Mouse (Mus musculus) CH12.LX (cell line): ENCODE data around the gene C5ar1. TPM values are rescaled to one million over a fixed set of nuclear protein-coding genes. Genes with fewer than 3 reads are reported as not detected.

ENCODE experiments used
- DNase-seq: peaks from one replicate; pipeline ENCODE4 v3.0.0-alpha.2; 2013; ENCODE audit errors: extremely low read depth
- H3K27ac ChIP-seq: 2 replicates; pipeline ENCODE4 v1.5.1; 2012; ENCODE audit warnings: low read depth, mild to moderate bottlenecking, control low read depth, moderate library complexity; ENCODE audit not compliant: insufficient read depth
- H3K27me3 ChIP-seq: replicated peaks from 2 replicates; pipeline ENCODE3; 2012; ENCODE audit warnings: inconsistent platforms
- H3K36me3 ChIP-seq, 2 experiments: replicated peaks in 1 of 2; 2 replicates each; pipeline versions ENCODE3 to v1.6.1; 2012; ENCODE audit warnings: inconsistent platforms in 1 of 2, low read length in 1 of 2, mild to moderate bottlenecking in 1 of 2, mixed read lengths in 1 of 2, moderate library complexity in 1 of 2; ENCODE audit not compliant: control insufficient read depth in 1 of 2, insufficient read depth in 1 of 2
- H3K4me1 ChIP-seq, 2 experiments: 2 replicates each; pipeline ENCODE4 v1.6.1; 2012; ENCODE audit warnings: inconsistent platforms in 1 of 2, moderate library complexity in 1 of 2; ENCODE audit not compliant: insufficient read depth in 2 of 2, control insufficient read depth in 1 of 2
- H3K4me2 ChIP-seq: 2 replicates; pipeline ENCODE4 v1.6.1; 2012; ENCODE audit warnings: low read depth, mild to moderate bottlenecking, control low read depth; ENCODE audit not compliant: poor library complexity, insufficient read depth, severe bottlenecking
- H3K4me3 ChIP-seq, 3 experiments: fragments of 150-350 bp in 1 of 3; sonication (generic) in 1 of 3; replicated peaks in 1 of 3; 2 replicates each; pipeline versions ENCODE3 to v1.5.1; 2011 to 2012; ENCODE audit warnings: low read depth in 2 of 3, low read length in 2 of 3, mild to moderate bottlenecking in 2 of 3, moderate library complexity in 2 of 3, control low read depth in 1 of 3, improper control_type of control experiment in 1 of 3, inconsistent platforms in 1 of 3, mixed read lengths in 1 of 3; ENCODE audit not compliant: poor library complexity in 1 of 3
- H3K79me2 ChIP-seq: replicated peaks from 2 replicates; pipeline ENCODE4 v1.6.1; 2012; ENCODE audit warnings: mild to moderate bottlenecking, moderate library complexity; ENCODE audit not compliant: control insufficient read depth, poor library complexity, insufficient read depth, severe bottlenecking; ENCODE audit errors: extremely low read depth
- H3K9ac ChIP-seq: 2 replicates; pipeline ENCODE4 v1.6.1; 2012; ENCODE audit warnings: low read depth, mild to moderate bottlenecking, control low read depth, moderate library complexity; ENCODE audit not compliant: insufficient read depth
- H3K9me3 ChIP-seq: replicated peaks from 2 replicates; pipeline ENCODE3; 2012; ENCODE audit warnings: low read length, inconsistent platforms, mixed read lengths
- BHLHE40 ChIP-seq: IDR thresholded peaks from 2 replicates; pipeline ENCODE4 v1.6.1; 2011; ENCODE audit warnings: mild to moderate bottlenecking, low read depth, low read length, improper control_type of control experiment
- CHD1 ChIP-seq: IDR thresholded peaks from 2 replicates; pipeline ENCODE4 v1.6.1; 2012; ENCODE audit warnings: low read depth, low read length, improper control_type of control experiment, inconsistent platforms
- CHD2 ChIP-seq: IDR thresholded peaks from 2 replicates; pipeline ENCODE4 v1.6.1; 2011; ENCODE audit warnings: low read length, improper control_type of control experiment
- CTCF ChIP-seq, 2 experiments: IDR thresholded peaks in 1 of 2; conservative IDR thresholded peaks in 1 of 2; 2 replicates each; pipeline ENCODE4 v1.5.1; 2011 to 2012; ENCODE audit warnings: low read depth in 2 of 2, low read length in 2 of 2, improper control_type of control experiment in 1 of 2, inconsistent platforms in 1 of 2, mild to moderate bottlenecking in 1 of 2, moderate library complexity in 1 of 2
- E2F4 ChIP-seq: IDR thresholded peaks from 2 replicates; pipeline ENCODE4 v1.6.1; 2011; ENCODE audit warnings: low read depth, low read length, improper control_type of control experiment; ENCODE audit not compliant: insufficient replicate concordance
- EP300 ChIP-seq: IDR thresholded peaks from 2 replicates; pipeline ENCODE4 v1.6.1; 2011; ENCODE audit warnings: low read length, improper control_type of control experiment
- ETS1 ChIP-seq: conservative IDR thresholded peaks from 2 replicates; pipeline ENCODE4 v1.6.1; 2012; ENCODE audit warnings: low read depth, mild to moderate bottlenecking, inconsistent platforms, low read length, improper control_type of control experiment, moderate library complexity
- JUND ChIP-seq: conservative IDR thresholded peaks from 2 replicates; pipeline ENCODE4 v1.6.1; 2011; ENCODE audit warnings: low read depth, low read length, improper control_type of control experiment
- MAFK ChIP-seq: IDR thresholded peaks from 2 replicates; pipeline ENCODE4 v1.6.1; 2011; ENCODE audit warnings: low read length, improper control_type of control experiment; ENCODE audit not compliant: insufficient replicate concordance
- MAX ChIP-seq: IDR thresholded peaks from 2 replicates; pipeline ENCODE4 v1.6.1; 2011; ENCODE audit warnings: low read length, improper control_type of control experiment
- POLR2A ChIP-seq: IDR thresholded peaks from 2 replicates; pipeline ENCODE4 v1.6.1; 2011; ENCODE audit warnings: low read depth, mild to moderate bottlenecking, improper control_type of control experiment, low read length
- RAD21 ChIP-seq: IDR thresholded peaks from 2 replicates; pipeline ENCODE4 v1.6.1; 2011; ENCODE audit warnings: low read depth, mild to moderate bottlenecking, low read length, improper control_type of control experiment, moderate library complexity
- SIN3A ChIP-seq: IDR thresholded peaks from 2 replicates; pipeline ENCODE4 v1.6.1; 2012; ENCODE audit warnings: low read length, improper control_type of control experiment, inconsistent platforms
- ZKSCAN1 ChIP-seq: IDR thresholded peaks from 2 replicates; pipeline ENCODE4 v1.6.1; 2012; ENCODE audit warnings: low read depth, inconsistent platforms, low read length, improper control_type of control experiment, borderline replicate concordance
- ZNF384 ChIP-seq: IDR thresholded peaks from 2 replicates; pipeline ENCODE4 v1.6.1; 2012; ENCODE audit warnings: low read depth, low read length, improper control_type of control experiment, inconsistent platforms
- dilution Hi-C: fragments of 300-500 bp; cut with MboI; formaldehyde crosslinking; loops from 2 replicates; pipeline ENCODE4 v1.14.3; 2020; ENCODE audit warnings: low sequenced_read_pairs; ENCODE audit not compliant: extremely low pct_unique_long_range_greater_than_20kb, extremely low pct_ligation_motif_present
- in situ Hi-C: fragments of 300-500 bp; cut with MboI; formaldehyde crosslinking; loops from 3 replicates; pipeline ENCODE4 v1.14.3; 2019; ENCODE audit warnings: low sequenced_read_pairs, low pct_ligation_motif_present, low pct_unique_long_range_greater_than_20kb, mixed read lengths
- polyA plus RNA-seq: library from polyadenylated mRNA; unstranded; fragments of >175 nt; gene quantifications from 2 replicates; pipeline ENCODE4 v1.2.1, GENCODE M21; 2012; ENCODE audit warnings: low read depth; ENCODE audit not compliant: insufficient read length
- total RNA-seq, 2 experiments: library from RNA; depleted of rRNA; stranded (reverse); fragments of 300-350 nt in 1 of 2; fragments of >200 nt in 1 of 2; gene quantifications; 2 replicates each; pipeline ENCODE4 v1.2.3; 2012 to 2014

The C5ar1 gene
- total and polyA plus RNA-seq, 3 experiments = not detected

DNA sequence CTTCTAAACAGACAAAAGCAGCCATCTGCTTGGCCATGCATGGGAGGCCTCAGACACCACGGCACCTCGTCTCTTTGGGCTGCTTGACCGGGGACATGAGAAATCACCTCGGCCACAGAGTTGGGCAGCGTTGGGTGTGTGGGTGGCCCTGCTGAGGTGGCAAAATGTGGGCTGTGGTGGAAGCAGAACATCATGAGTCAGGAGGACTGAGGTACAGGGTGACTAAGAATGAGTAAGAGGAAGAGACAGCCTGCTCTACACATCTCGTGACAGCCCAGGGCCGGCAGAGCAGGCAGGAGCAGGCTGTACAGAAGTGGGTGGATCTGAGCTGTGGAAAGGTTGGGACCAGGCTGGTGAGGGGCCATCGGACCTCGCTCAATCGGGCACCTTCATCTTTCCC is 51.8 kb downstream of the C5ar1 start:
- no peaks in the 10 kb centered on the region for H3K27me3 ChIP-seq
- H3K36me3 ChIP-seq = peaks cover 75 to 94% of the 10 kb centered on the region in 2 experiments
- H3K4me1 ChIP-seq = peaks cover 27 to 76% of the 10 kb centered on the region in 2 experiments
- dilution Hi-C loops = no loop called here
- no peak overlapping the region for H3K4me3 ChIP-seq
- H3K27ac ChIP-seq = peak overlapping the region; percentile 62
- peak; percentile 77 for DNase-seq
- H3K9ac ChIP-seq = no peak overlapping the region
- TF ChIP-seq ETS1 = peak; percentile 80
- TF ChIP-seq BHLHE40 = peak; percentile 88
- 0 out of 2 replicates have a peak, but pooled peaks have one; percentile 18 for TF ChIP-seq EP300
- peak; percentile 85 for TF ChIP-seq MAFK
- no peak for TF ChIP-seq ZKSCAN1
- no peak overlapping the region for H3K4me2 ChIP-seq
- in situ Hi-C loops = no loop called here
- H3K9me3 ChIP-seq = no peaks in the 10 kb centered on the region
- H3K79me2 ChIP-seq = no peaks in the 10 kb centered on the region

DNA sequence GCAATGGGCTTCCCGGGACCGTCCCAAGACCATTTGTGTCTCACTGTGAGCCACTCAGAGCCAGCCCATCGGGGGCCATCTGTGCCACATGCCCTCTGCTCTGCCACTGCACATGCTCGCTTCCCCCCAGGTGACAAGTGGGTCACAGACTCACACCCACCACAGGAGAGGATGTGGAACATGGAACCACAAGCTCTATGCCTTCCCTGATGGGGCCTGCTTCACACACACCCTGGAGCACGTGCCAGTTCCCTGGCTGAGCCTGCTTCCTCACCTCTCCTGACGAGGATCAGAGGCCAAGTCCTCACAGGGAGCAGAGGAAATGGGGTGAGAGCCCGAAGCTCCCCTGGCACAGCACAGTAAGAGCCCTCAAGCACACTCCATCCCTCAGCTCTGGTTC is 52.3 kb downstream of the C5ar1 start:
- H3K9ac ChIP-seq = no peak overlapping the region
- no peak overlapping the region for H3K4me2 ChIP-seq
- no peaks in the 10 kb centered on the region for H3K27me3 ChIP-seq
- in situ Hi-C loops = no loop called here
- peaks cover 79 to 96% of the 10 kb centered on the region in 2 experiments for H3K36me3 ChIP-seq
- peak; percentile 48 for DNase-seq
- peaks cover 27 to 76% of the 10 kb centered on the region in 2 experiments for H3K4me1 ChIP-seq
- peak overlapping the region; percentile 62; the same call in 1 of the 2 replicates for H3K27ac ChIP-seq
- dilution Hi-C loops = no loop called here
- no peaks in the 10 kb centered on the region for H3K9me3 ChIP-seq
- no peaks in the 10 kb centered on the region for H3K79me2 ChIP-seq
- no peak overlapping the region for H3K4me3 ChIP-seq
- TF ChIP-seq ZNF384 (no peak), BHLHE40 (peak; percentile 50)

- no peaks in the 10 kb centered on the region for H3K9me3 ChIP-seq
- peaks cover 79 to 96% of the 10 kb centered on the region in 2 experiments for H3K36me3 ChIP-seq
- peaks cover 27 to 79% of the 10 kb centered on the region in 2 experiments for H3K4me1 ChIP-seq
- no peaks in the 10 kb centered on the region for H3K79me2 ChIP-seq
- in situ Hi-C loops (no loop called here), dilution Hi-C loops (no loop called here)
- no peak overlapping the region for H3K4me3 ChIP-seq
- no peak overlapping the region for H3K27ac ChIP-seq
- H3K27me3 ChIP-seq = no peaks in the 10 kb centered on the region
- H3K9ac ChIP-seq = no peak overlapping the region
- DNase-seq = peak; percentile 51
- TF ChIP-seq SIN3A (no peak), MAX (0 out of 2 replicates have a peak, but pooled peaks have one; percentile 45), JUND (no peak), CHD2 (no peak), CTCF (conservative IDR thresholded peaks at IDR 0.05 in 1 of 2, IDR thresholded peaks at IDR 0.05 in 1 of 2; ENCODE audit: low read depth in 2 of 2, low read length in 2 of 2) (no peak), BHLHE40 (peak; percentile 87), CHD1 (no peak), RAD21 (no peak), POLR2A (no peak), ETS1 (peak; percentile 53), E2F4 (no peak)
- H3K4me2 ChIP-seq = no peak overlapping the region
Observed at GRCm38 (mm10) chr7:16204791-16205190, 54.5 kb downstream of the C5ar1 start.
